Mouse (Mus musculus) thymus, adult 2 months (tissue): ENCODE measurements around the gene B3galnt2. TPM values are rescaled to one million over a fixed set of nuclear protein-coding genes. Genes with fewer than 3 reads are reported as not detected.
"Not testable (repeated sequence)": the region's sequence is repeated elsewhere in the genome, so short reads cannot be mapped to it uniquely, and the experiment has no call there.

ENCODE experiments used
- DNase-seq: peaks from one replicate; pipeline ENCODE4 v3.0.0; 2021
- H3K27ac ChIP-seq: fragments of 200-500 bp; 2 replicates; pipeline ENCODE4 v1.5.1; 2012; ENCODE audit warnings: low read length, control low read depth; ENCODE audit not compliant: control insufficient read depth, insufficient read depth
- H3K27me3 ChIP-seq: fragments of 200-500 bp; 2 replicates; pipeline ENCODE4 v1.6.1; 2012; ENCODE audit warnings: mild to moderate bottlenecking, low read length, moderate library complexity, mixed read lengths; ENCODE audit not compliant: control insufficient read depth, insufficient read depth
- H3K36me3 ChIP-seq: fragments of 200-500 bp; 2 replicates; pipeline ENCODE4 v1.6.1; 2012; ENCODE audit warnings: mild to moderate bottlenecking, low read length, moderate library complexity; ENCODE audit not compliant: control insufficient read depth, insufficient read depth
- H3K4me1 ChIP-seq: fragments of 200-500 bp; replicated peaks from 2 replicates; pipeline ENCODE4 v1.6.1; 2012; ENCODE audit warnings: low read length; ENCODE audit not compliant: control insufficient read depth, insufficient read depth
- H3K4me3 ChIP-seq: fragments of 200-500 bp; 2 replicates; pipeline ENCODE4 v1.5.1; 2012; ENCODE audit warnings: mild to moderate bottlenecking, low read length, control low read depth, moderate library complexity; ENCODE audit not compliant: control insufficient read depth, insufficient read depth
- CTCF ChIP-seq: fragments of 200-500 bp; IDR thresholded peaks from 2 replicates; pipeline ENCODE4 v1.5.1; 2012; ENCODE audit warnings: mild to moderate bottlenecking, control low read depth, low read length, moderate library complexity, borderline replicate concordance; ENCODE audit not compliant: control insufficient read depth, poor library complexity, insufficient read depth; ENCODE audit errors: extremely low read depth
- POLR2A ChIP-seq: fragments of 200-500 bp; IDR thresholded peaks from 2 replicates; pipeline ENCODE4 v1.6.1; 2012; ENCODE audit warnings: mild to moderate bottlenecking, low read length, control low read depth, moderate library complexity; ENCODE audit not compliant: control insufficient read depth, poor library complexity, insufficient read depth; ENCODE audit errors: extremely low read depth
- WGBS: fragments of 180-500 bp; shearing (Covaris S2); methylation state at CpG from one replicate; pipeline ENCODE4 v1.1.7; 2018; 5-methylcytosine and 5-hydroxymethylcytosine counted together
- polyA plus RNA-seq: library from polyadenylated mRNA; depleted of rRNA; stranded (reverse); fragments of >200 nt; gene quantifications from 2 replicates; pipeline ENCODE4 v1.2.3, GENCODE M21; 2012

Gene B3galnt2
- polyA plus RNA-seq, 1 experiment, result 82.5 TPM

GRCm38 (mm10) chr13:13956686-13957085, 2.4 kb downstream of the B3galnt2 start:
- H3K4me1 ChIP-seq, result peaks cover 4% of the 10 kb centered on the region; the same call in 1 of the 2 replicates
- H3K36me3 ChIP-seq, result no peaks in the 10 kb centered on the region
- 93% methylated on average over 4 of the region's 4 CpGs for WGBS
- TF ChIP-seq POLR2A (no peak), CTCF (no peak)
- H3K27me3 ChIP-seq, result no peaks in the 10 kb centered on the region
- H3K27ac ChIP-seq, result no peak overlapping the region
- DNase-seq, result no peak
- no peak overlapping the region for H3K4me3 ChIP-seq

GRCm38 (mm10) chr13:13960211-13960610, 5.9 kb downstream of the B3galnt2 start:
- TF ChIP-seq CTCF (no peak), POLR2A (no peak)
- Histone ChIP-seq H3K36me3 (no peaks in the 10 kb centered on the region), H3K4me1 (0 out of 2 replicates have a peak, but pooled peaks cover 2% of the 10 kb centered on the region), H3K27me3 (no peaks in the 10 kb centered on the region), H3K27ac (no peak overlapping the region), H3K4me3 (no peak overlapping the region)
- 94% methylated on average over 4 of the region's 4 CpGs for WGBS
- DNase-seq, result no peak

GRCm38 (mm10) chr13:13961046-13961445, 6.8 kb downstream of the B3galnt2 start:
- TF ChIP-seq POLR2A (no peak), CTCF (no peak)
- Histone ChIP-seq H3K36me3 (no peaks in the 10 kb centered on the region), H3K27ac (no peak overlapping the region), H3K4me1 (0 out of 2 replicates have a peak, but pooled peaks cover 3% of the 10 kb centered on the region), H3K4me3 (no peak overlapping the region), H3K27me3 (no peaks in the 10 kb centered on the region)
- 95% methylated on average over 4 of the region's 4 CpGs for WGBS
- DNase-seq, result no peak

- Histone ChIP-seq H3K36me3 (0 out of 2 replicates have a peak, but pooled peaks cover 3% of the 10 kb centered on the region), H3K27ac (no peak overlapping the region), H3K4me3 (no peak overlapping the region), H3K4me1 (0 out of 2 replicates have a peak, but pooled peaks cover 3% of the 10 kb centered on the region), H3K27me3 (no peaks in the 10 kb centered on the region)
- DNase-seq, result no peak
- 93% methylated on average over 19 of the region's 19 CpGs for WGBS
- TF ChIP-seq CTCF (no peak), POLR2A (no peak)
Observed at GRCm38 (mm10) chr13:13965388-13965964, 11.2 kb downstream of the B3galnt2 start.

GRCm38 (mm10) chr13:13966172-13966571, 11.9 kb downstream of the B3galnt2 start:
- no peak for TF ChIP-seq CTCF
- no peak for TF ChIP-seq POLR2A
- no peak for DNase-seq
- Histone ChIP-seq H3K4me3 (no peak overlapping the region), H3K27ac (no peak overlapping the region), H3K36me3 (0 out of 2 replicates have a peak, but pooled peaks cover 3% of the 10 kb centered on the region), H3K27me3 (no peaks in the 10 kb centered on the region), H3K4me1 (0 out of 2 replicates have a peak, but pooled peaks cover 3% of the 10 kb centered on the region)
- WGBS, result 4% methylated on average over 4 of the region's 4 CpGs

GRCm38 (mm10) chr13:13968629-13969111, 14.4 kb downstream of the B3galnt2 start:
- WGBS, result 78% methylated on average over 4 of the region's 4 CpGs
- DNase-seq, result no peak
- Histone ChIP-seq H3K4me3 (no peak overlapping the region), H3K27me3 (no peaks in the 10 kb centered on the region), H3K36me3 (0 out of 2 replicates have a peak, but pooled peaks cover 3% of the 10 kb centered on the region), H3K27ac (no peak overlapping the region), H3K4me1 (0 out of 2 replicates have a peak, but pooled peaks cover 3% of the 10 kb centered on the region)
- TF ChIP-seq POLR2A, result no peak
- TF ChIP-seq CTCF, result no peak

- no peaks in the 10 kb centered on the region for H3K27me3 ChIP-seq
- WGBS, result 97% methylated on average over 1 of the region's 1 CpGs
- TF ChIP-seq POLR2A, result no peak
- TF ChIP-seq CTCF, result no peak
Observed at GRCm38 (mm10) chr13:13969796-13970195, 15.5 kb downstream of the B3galnt2 start.

GRCm38 (mm10) chr13:13981842-13982241, 27.6 kb downstream of the B3galnt2 start:
- not testable (repeated sequence) for H3K4me1 ChIP-seq, H3K27me3 ChIP-seq, H3K36me3 ChIP-seq, DNase-seq, H3K4me3 ChIP-seq, H3K27ac ChIP-seq
- WGBS, result 73% methylated on average over 1 of the region's 1 CpGs

More at GRCm38 (mm10) chr13:13969796-13970195, 15.5 kb downstream of the B3galnt2 start:
- 0 out of 2 replicates have a peak, but pooled peaks cover 3% of the 10 kb centered on the region for H3K36me3 ChIP-seq
- 0 out of 2 replicates have a peak, but pooled peaks cover 3% of the 10 kb centered on the region for H3K4me1 ChIP-seq
- no peak for DNase-seq
- no peak overlapping the region for H3K27ac ChIP-seq
- H3K4me3 ChIP-seq, result no peak overlapping the region
